Mouse (Mus musculus) CD8-positive naive resting alpha-beta T cell, adult 2 months (primary cell): ENCODE measurements at regions not wholly inside any gene's neighbourhood (a gene's known extent, or its start where the extent isn't known, plus 50 kb on each side); places are given as distances from the start of the nearest gene placed in this dataset.

Experiments
- DNase-seq, 2 experiments: peaks; one replicate each; pipeline ENCODE4 v3.0.0; 2022; ENCODE audit warnings: low read depth in 2 of 2, low spot score in 2 of 2

DNA sequence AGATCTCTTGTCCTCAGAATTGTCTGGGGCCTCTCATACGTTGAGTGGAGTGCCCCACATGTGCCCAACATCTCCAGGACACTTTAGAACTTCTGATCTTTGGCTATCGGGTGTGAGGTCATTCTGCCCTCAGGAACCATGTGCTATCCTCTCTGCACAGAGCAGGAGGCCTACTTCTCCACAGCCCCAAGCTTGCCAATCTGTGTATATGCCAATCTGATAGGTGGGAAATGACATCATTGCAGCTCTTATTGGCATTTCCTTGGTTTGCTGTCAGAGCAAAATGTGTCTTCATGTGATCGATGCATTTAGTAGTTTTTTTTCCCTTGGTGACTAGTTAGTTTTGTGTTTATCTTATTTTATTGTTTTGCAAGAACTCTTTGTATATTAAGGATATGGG lies 108.8 kb upstream of the Ptpn1 start:
- DNase-seq, result no peak

DNA sequence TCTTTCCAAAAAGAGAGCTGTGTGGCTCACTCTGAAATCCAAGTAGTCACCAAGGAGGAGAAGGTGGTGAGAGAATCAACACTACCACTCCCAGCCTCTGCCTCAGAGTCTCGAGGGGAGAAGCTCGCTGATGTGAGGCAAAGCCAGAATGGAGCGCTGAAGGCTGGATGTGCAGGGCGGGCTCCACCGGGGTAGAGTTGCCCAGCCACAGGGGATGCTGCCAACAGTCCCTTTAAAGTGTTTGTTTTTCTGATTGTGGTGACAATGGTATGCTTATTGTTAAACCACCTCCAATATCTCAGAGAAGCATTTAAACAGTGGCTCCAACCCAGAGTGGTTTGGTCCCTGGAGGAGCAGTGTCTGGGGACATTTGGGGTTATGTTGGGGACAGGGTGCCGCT lies 110.7 kb upstream of the Ptpn1 start:
- DNase-seq, result no peak

DNA sequence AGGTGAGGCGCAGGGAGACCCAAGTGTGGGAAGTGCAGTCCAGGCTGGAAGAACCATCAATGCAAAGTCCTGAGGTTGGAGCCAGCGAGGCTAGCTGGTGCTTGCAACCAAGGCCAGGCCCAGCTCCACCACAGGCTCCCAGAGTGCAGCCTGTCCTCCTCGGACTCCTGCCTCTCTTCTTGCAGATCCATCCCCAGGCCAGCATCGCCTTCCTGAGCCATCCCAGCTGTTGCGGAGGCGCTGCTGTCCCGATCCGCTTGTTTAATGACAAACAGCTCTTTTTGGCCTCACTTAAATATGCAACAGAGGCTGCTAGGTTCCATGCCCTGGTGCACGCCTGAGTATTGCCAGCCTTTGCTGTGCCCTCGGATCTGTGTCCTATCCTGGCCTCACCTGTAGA lies 113.1 kb upstream of the Ptpn1 start:
- DNase-seq, result no peak

DNA sequence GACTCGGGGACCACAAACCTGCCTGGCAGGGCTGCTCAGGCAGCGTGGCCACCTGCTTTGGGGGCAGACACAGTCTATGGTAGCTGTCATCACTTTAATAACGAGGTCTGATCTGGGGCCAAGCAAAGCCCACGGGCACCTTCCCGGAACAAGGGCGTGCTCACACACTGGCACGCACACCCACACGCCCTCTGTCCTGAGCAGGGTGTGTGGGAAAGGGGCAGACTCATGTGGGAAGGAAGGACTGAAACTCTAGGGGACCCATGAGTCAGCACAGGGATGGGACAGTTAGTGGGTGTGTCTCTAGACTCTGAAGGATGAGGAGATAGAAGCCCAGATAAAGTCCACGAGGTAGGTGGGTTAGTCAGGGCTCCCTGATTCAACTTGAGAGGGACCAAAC lies 114.8 kb upstream of the Ptpn1 start:
- DNase-seq, result no peak

DNA sequence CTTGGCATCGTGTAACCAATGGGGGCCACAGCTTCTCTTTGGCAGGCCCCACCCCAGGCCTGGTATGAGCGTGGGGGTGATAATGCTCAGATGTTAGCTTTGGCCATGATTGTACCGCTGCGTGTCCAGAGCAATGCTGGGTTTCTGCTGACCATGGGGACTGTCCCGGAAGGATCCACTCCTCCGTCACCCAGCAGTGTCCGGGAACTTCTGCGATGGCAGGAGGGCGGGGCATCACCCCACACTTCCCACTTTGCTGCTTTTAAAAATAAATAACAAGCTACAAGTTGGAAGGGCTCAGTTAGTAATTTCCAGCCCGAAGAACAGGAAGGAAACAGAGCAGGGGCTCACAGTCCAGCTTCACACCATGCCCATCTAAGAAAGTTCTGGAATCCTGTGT lies 116.7 kb upstream of the Ptpn1 start:
- no peak for DNase-seq

DNA sequence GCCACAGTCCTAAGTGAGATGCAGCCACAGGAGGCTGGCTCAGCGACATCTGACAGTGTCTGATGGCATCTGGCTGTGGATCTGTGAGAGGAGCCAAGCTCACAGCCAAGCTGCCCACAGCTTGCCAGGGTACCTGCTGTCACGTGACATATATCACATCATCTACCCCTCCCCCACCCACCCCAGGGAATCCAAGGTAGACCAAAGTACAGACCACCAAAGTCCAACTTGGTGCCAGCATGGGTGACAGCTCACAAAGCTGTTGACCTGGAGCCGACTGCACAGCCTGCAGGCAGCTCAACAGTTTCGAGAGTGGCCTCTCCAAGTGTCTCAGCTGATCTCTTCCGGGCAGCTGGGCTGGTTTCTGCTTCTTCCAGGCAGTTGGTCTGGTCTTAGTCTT lies 119.6 kb upstream of the Tmem189 start:
- no peak for DNase-seq

DNA sequence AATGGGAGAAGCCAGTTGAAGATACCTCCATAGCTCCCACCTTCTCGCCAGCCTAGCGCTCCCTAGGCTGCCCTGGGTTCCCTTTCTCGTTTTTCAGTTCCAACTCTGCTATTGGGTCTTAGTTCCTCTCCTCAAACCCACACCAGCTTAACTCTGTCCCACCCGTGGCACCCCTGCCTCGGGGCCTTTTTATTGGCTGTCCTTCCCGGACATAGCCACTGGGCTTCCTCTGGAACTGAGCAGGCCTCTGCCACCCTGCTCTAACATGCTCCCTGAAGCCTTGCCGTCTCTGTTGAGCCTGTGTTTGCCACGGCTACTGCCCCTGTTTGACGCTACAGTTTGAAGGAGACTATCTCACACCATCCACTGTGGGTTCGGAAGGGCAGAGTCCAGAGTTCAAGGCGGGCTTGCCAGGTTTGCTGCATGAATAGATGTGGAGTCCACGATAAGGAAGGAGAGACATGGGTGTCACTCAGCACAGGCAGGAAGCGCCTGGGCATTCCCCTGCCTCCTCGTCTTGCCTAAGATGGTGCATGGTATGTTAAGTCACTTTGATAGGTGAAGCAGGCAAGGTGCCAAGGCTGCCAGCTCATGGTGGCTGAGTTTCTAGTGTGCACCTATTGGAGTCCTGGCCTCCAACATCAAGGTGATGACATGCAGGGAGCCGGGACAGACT lies 116.1 kb upstream of the Tmem189 start:
- peak; percentile 9 to 32 for DNase-seq

DNA sequence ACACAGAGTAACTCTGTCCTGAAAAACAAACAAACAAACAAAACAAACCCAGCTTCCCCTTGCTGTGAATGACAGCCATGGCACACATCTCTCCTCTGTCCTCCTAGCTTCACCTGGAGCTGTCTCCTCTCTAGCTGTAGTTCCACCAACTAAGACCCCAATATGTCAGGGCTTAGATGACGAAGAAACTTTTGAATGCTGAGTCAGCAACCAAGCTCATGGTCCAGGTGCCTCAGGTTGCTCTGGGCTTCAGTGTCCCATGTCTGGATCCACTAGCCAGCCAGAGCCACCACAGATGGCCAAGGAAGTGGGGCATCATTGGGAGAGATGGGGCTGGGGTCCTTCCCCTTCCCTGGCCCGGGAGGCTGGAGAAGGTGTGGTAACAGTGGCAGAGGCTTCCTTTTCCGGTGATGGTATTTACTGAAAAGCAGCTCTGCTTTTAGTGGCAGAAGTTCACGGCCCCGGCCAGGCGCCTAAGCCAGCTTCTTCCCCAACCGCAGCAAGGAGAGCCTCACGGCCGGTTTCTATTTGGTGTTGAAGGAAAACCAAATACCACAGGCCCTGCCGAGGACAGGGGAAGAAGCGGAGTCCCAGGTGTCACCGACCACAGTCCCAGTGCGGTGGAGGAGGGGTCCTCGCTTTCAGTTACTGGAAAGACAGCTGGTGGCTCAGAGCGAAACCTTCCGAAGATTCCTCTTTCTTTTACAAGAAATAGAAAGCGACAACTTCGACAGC lies 115.0 kb upstream of the Tmem189 start:
- peak; percentile 18 to 27 for DNase-seq

DNA sequence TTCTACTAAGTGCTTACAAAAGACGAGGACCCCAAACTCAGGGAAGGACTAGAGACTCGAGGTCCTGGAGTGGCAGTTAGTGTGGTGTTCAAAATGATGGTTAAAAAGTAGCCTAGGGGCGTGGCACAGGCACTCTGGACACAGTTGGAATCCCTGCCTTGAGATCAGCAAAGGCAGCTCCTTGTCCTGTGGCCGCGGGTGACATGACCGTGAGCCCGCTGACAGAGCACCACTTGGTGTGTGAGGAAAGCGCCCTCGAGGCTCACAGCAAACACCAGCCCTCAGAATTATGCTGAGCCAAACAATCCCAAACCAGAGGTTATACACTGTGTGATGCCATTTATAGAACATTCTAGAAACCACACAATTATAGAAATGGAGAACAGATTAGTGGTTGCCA lies 112.9 kb upstream of the Tmem189 start:
- DNase-seq, result no peak

DNA sequence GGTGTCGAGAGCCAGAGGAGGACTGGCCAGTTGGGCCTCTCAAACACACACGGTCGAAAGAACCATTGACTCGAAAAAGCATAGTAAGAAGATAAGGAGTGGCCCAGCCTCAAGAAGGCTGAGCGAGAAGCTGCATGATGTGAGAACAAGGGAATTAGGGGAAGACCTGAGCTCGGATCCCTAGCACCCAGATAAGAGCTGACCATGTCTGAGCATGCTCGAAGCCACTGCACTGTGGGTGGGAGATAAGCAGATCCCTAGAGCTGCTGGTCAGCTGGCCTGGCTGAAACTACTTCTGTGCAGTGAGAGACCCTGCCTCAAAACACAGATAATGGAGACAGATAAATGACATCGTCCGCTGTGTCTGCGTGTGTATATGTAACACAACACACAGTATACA lies 111.8 kb upstream of the Tmem189 start:
- DNase-seq, result no peak

DNA sequence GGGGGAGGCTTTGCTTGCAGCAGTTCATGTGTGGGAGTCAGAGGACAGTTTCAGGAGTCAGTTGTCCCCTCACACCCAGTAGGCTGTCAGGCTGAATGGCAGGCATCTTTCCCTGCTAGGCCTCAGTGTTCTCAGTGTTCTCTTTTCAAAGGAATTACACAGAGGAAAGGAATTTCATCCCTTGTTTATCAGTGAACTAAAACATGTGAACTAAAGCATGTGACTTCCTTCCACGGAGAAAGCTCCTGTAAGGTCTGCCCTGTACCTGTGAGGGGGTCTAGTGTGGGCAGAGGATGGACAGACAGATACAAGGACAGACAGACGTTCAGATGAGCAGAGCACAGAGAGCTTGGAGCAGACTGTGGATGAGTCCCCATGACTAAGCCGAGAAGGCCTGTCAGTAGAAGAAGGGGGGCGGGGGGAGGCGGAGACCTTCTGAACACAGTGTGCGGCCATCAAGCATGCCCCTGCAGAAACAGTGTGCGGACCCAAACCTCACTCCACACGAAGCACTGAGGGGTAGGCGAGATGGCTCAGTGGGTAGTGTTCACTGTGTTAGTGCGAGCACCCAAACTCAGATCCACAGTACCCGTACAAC lies 111.1 kb upstream of the Tmem189 start:
- DNase-seq, result no peak

DNA sequence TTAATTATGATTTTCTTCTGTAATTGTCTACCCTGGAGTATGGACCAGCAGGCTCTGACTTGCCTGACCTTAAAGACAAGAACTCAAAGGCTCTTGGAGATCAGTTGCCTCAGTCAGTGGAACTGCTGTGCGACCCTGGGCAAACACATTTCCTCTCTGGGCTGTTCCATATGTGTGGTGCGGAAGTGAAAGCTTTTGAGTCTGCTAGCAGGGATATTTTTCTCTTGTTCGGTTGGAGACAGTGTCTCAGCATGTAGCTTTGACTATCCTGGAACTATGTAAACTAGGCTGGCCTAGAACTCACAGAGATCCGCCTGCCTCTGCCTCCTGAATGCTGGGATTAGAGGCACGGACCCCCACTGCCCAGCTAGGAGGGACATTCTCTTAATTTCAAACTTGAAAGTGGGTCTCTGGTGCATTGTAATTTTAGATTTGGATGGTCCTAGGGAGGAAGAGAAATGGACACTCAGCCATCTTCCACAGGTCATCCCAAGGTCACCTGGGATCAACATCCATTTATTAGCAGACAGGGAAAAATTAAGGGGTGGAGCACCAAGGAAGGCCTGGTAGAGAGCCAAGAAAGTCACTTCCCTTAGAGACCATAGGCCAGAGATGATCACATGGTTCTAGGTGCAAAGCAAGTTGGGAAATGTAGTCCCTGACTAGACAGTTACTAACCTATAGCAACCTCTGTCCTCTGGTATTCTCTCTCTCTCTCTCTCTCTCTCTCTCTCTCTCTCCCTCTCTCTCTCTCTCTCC lies 110.2 kb upstream of the Tmem189 start:
- no peak for DNase-seq

DNA sequence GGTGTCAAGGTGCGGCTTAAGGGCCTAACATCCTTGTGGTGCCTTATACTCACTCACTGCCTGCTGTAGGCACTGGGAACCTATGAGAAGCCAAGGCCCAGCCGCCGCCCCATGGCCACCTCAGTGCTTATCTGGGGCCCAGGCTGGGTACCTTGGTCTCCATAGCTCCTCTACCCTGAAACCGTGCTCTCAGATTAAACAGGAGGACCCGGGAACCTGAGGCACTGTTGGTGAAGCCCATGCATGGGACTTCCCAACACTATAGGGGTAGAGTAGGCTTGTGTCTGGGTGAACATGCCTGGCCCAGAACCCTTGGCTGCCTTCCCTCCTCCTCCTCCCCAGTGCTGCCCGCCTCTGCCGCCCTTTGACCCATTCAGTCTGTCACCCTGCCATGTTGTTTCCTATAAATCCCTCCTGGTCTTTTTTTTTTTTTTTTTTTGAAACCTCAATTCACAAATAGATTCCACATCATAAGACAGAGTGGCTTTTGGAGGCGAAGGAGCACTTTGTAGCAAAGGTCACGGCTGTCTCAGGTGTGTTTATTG lies 109.4 kb upstream of the Tmem189 start:
- DNase-seq, result no peak

DNA sequence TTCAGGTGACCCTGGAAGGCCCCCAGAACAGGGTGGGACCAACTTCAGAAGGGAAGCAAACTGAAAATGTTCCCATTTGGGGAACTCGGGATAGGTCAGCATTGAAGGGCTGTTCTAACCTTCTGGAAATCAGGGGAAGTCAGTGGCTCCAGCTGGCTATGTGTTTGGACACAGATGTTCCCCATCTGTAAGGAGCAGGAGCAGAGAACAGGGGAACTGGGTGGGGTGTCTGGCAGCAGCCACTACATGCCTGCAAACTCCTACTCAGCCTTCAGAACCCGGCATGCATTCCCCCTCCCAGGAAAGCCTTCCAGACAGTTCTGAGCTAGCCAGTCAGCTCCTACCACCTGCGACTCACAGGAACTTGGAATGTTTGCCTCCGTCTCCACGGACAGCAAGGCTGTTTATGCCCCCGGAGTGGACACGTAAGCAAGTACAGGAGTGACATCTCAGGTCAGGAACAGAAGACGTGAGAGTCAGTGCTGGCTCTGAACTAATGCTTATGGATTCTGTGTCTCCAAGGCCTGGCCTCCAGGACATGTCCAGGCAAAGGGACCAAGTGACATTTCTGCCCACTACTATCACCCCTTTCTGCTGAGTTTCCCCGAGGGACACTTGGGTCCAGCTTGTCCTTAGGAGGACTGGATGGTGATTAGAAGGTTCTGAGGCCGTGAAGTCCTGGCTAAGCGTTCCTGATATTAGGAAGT lies 108.6 kb upstream of the Tmem189 start:
- DNase-seq, result no peak

DNA sequence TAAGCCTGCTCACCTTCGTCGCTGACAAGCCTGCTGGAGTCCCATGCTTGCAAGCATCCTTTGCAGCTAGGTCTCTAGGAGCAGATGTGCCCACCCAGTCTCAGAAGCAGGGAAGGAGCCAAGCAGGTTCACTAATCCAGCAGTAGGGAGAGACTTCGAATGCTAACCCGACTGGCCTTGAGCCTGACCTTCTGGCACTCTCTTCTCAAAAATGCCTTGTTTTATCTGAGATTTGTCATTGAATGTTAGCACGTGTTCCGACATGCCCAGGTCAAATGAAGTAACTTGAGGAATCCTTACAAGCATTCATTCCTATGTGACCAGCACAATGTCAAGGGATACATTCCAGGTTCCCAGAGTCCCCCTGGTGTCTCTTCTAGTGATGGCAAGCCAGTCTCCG lies 105.9 kb upstream of the Tmem189 start:
- DNase-seq, result no peak

DNA sequence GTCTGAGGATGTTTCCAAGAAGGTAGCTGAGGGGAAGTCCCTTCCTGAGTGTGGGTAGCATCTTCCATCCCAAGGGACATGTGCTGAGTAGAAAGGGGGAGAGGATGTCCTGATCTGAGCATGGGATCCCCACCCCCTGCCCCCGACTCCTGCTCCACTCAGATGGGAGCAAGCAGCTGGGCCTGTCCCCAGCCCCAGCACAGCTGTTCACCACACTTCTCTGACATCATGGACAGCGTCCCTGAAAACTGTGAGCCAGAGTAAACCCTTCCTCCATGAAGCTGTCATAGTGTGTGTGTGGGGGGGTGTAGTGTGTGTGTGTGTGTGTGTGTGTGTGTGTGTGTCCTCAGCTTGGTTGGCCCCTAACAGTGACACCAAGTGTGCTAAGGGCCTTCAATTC lies 104.3 kb upstream of the Tmem189 start:
- no peak for DNase-seq

DNA sequence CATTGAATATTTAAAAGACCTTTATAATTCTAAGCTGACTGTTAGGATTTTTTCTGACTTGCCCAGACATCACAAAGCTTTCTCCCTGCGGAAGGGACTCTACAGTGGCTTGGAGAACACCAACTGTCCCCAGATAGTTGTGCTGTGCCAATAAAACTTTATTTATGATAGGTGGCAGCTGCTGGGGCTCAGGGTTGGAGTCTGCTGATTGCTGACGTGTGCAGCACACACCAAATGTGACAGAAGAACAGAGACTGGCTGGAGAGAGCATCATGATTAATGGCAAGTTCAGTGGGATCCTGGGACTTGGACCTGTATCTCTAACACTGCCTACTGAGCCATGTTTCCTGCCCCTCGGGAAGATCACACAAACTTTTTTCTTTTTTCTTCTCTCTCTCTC lies 103.1 kb upstream of the Tmem189 start:
- no peak for DNase-seq

DNA sequence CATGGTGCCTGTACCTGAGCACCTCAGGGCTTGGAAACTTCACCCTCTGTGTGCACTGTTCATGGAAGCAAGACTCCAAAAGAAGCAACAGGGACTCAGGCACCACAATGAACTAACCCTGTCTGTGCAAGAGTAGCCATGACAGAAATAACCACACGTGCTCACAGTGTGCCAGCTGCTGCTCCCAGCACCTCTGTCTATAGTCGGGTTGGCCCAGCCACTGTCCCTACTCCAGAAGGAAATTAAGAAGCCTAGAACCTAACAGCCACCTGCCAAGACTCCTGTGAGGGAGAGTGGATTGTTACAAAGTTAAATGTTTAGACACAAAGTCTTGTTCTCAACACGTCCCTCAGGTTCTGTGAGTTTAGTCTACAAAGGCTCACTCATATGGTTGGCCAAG lies 102.7 kb upstream of the Tmem189 start:
- DNase-seq, result no peak

DNA sequence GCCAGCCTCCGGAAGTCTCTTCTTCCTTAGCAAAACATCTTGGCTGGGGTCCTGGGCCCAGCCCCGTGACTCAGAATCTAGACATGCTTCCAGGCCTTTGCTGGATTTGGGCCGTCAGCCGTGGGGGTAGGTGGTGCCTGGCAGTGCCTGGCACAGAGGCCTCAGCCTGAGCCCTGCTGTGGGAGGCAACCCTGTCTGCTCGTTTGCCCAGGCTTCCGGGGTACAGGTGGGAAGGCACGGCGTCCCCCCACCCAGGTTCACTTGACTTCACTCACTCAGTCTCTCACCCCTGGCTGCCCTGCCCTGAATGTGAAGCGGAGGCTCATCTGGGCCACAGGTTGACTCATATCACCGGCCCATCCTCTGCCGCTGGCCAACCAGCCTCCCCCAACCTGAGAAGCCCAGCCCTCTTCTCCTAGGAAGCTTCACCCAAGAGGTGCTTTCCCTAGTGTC lies 99.9 kb upstream of the Tmem189 start:
- no peak for DNase-seq

DNA sequence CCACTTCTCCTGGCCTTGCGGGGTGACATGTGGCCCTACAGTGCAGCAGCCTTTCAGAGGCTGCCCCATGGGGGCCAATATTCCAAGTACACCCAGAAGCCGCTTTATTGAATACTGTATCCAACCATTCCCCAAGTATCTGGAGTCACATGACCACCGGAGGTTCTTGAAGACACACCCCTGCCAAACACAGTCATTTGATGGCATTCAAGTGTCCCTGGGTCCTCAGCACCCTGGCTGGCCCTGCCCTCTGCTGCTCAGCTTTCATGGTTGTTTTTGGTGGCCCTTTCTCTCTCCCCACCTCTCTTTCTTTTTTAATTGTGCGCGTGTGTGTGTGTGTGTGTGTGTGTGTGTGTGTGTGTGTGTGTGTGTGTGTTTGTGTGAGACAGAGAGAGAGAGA lies 97.3 kb upstream of the Tmem189 start:
- DNase-seq, result no peak

DNA sequence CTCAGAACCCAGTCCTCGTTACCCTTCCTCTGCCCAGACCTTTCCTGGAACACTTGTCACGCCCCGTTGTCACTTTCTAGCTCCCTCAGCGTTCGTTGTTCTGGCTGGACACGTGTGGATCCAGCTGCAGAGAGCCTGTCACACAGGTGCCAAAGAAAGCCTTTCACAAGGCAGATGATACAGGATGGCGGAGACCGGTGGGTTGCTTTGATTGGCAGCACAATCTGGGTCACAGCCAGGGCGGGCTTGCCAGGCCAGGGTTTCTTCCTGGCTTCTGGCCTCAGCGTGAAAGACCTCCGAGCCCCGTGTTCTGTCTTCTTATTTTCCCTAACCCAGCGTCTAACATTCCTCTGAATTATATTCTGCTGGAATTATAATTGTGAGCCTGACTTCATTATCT lies 94.7 kb upstream of the Tmem189 start:
- DNase-seq, result no peak
